Mouse (Mus musculus): Measurements from ENCODE around the gene Ndufaf2. TPM values are rescaled to one million over a fixed set of nuclear protein-coding genes. Genes with fewer than 3 reads are reported as not detected.

The Ndufaf2 gene
- total and polyA plus RNA-seq, 2 experiments from 2014 or later = 62.5 TPM; not detected in 1

- ATAC-seq (ENCODE audit: insufficient read depth, low read depth) (no peak), DNase-seq (ENCODE audit: low spot score) (no peak)
- H3K27ac ChIP-seq (ENCODE audit: low read depth) = no peak overlapping the region
- TF ChIP-seq EP300 (IDR thresholded peaks at IDR 0.05; ENCODE audit: low read depth) = no peak
- no peak for TF ChIP-seq CTCF (IDR thresholded peaks at IDR 0.05; ENCODE audit: low read depth)
- H3K36me3 ChIP-seq (replicated peaks; ENCODE audit: control insufficient read depth, insufficient read depth, low read length) = no peaks in the 10 kb centered on the region
- no peaks in the 10 kb centered on the region for H3K27me3 ChIP-seq (ENCODE audit: control insufficient read depth, insufficient read depth, low read length)
- no peak overlapping the region for H3K4me2 ChIP-seq (ENCODE audit: low read depth, low read length)
- H3K9me3 ChIP-seq (replicated peaks; ENCODE audit: control insufficient read depth, low read length) = no peaks in the 10 kb centered on the region
- WGBS = 68% methylated on average over 8 of the region's 8 CpGs
- no peak overlapping the region for H3K4me3 ChIP-seq (ENCODE audit: low read depth, low read length)
- H3K9ac ChIP-seq (replicated peaks; ENCODE audit: low read depth, low read length) = no peak overlapping the region
- 0 out of 2 replicates have a peak, but pooled peaks cover 6% of the 10 kb centered on the region for H3K4me1 ChIP-seq (ENCODE audit: control insufficient read depth, insufficient read depth)
These were observed 97.4 kb downstream of the Ndufaf2 start for GRCm38 (mm10) chr13:108060936-108061578.

- H3K4me3 ChIP-seq (ENCODE audit: low read depth, low read length) = no peak overlapping the region
- H3K36me3 ChIP-seq (replicated peaks; ENCODE audit: control insufficient read depth, insufficient read depth, low read length) = no peaks in the 10 kb centered on the region
- DNase-seq (ENCODE audit: low spot score) (no peak), ATAC-seq (ENCODE audit: insufficient read depth, low read depth) (no peak)
- no peak overlapping the region for H3K9ac ChIP-seq (replicated peaks; ENCODE audit: low read depth, low read length)
- no peak overlapping the region for H3K4me2 ChIP-seq (ENCODE audit: low read depth, low read length)
- no peaks in the 10 kb centered on the region for H3K9me3 ChIP-seq (replicated peaks; ENCODE audit: control insufficient read depth, low read length)
- H3K27ac ChIP-seq (ENCODE audit: low read depth) = no peak overlapping the region
- 0 out of 2 replicates have a peak, but pooled peaks cover 6% of the 10 kb centered on the region for H3K4me1 ChIP-seq (ENCODE audit: control insufficient read depth, insufficient read depth)
- no peak for TF ChIP-seq CTCF (IDR thresholded peaks at IDR 0.05; ENCODE audit: low read depth)
- TF ChIP-seq EP300 (IDR thresholded peaks at IDR 0.05; ENCODE audit: low read depth) = no peak
- WGBS = 62% methylated on average over 7 of the region's 7 CpGs
- no peaks in the 10 kb centered on the region for H3K27me3 ChIP-seq (ENCODE audit: control insufficient read depth, insufficient read depth, low read length)
These were observed 98.0 kb downstream of the Ndufaf2 start for GRCm38 (mm10) chr13:108060286-108060885.

GRCm38 (mm10) chr13:108056896-108057295, 101.5 kb downstream of the Ndufaf2 start:
- WGBS = 42% methylated on average over 3 of the region's 3 CpGs
- no peaks in the 10 kb centered on the region for H3K27me3 ChIP-seq (ENCODE audit: control insufficient read depth, insufficient read depth, low read length)
- no peaks in the 10 kb centered on the region for H3K36me3 ChIP-seq (replicated peaks; ENCODE audit: control insufficient read depth, insufficient read depth, low read length)
- H3K27ac ChIP-seq (ENCODE audit: low read depth) = no peak overlapping the region
- DNase-seq (ENCODE audit: low spot score) = no peak
- peak; percentile 36; the same call in 1 of the 2 replicates for ATAC-seq (ENCODE audit: insufficient read depth, low read depth)
- no peak overlapping the region for H3K9ac ChIP-seq (replicated peaks; ENCODE audit: low read depth, low read length)
- H3K9me3 ChIP-seq (replicated peaks; ENCODE audit: control insufficient read depth, low read length) = no peaks in the 10 kb centered on the region
- TF ChIP-seq CTCF (IDR thresholded peaks at IDR 0.05; ENCODE audit: low read depth) (no peak), EP300 (IDR thresholded peaks at IDR 0.05; ENCODE audit: low read depth) (no peak)
- H3K4me1 ChIP-seq (ENCODE audit: control insufficient read depth, insufficient read depth) = 0 out of 2 replicates have a peak, but pooled peaks cover 6% of the 10 kb centered on the region
- H3K4me2 ChIP-seq (ENCODE audit: low read depth, low read length) = no peak overlapping the region
- H3K4me3 ChIP-seq (ENCODE audit: low read depth, low read length) = no peak overlapping the region

- Histone ChIP-seq H3K36me3 (replicated peaks; ENCODE audit: control insufficient read depth, insufficient read depth, low read length) (peaks cover 15% of the 10 kb centered on the region), H3K4me1 (ENCODE audit: control insufficient read depth, insufficient read depth) (peaks cover 8% of the 10 kb centered on the region; the same call in 1 of the 2 replicates)
These were observed 111.1 kb downstream of the Ndufaf2 start for GRCm38 (mm10) chr13:108047364-108047763.

GRCm38 (mm10) chr13:108046891-108047290, 111.5 kb downstream of the Ndufaf2 start:
- Histone ChIP-seq H3K27me3 (ENCODE audit: control insufficient read depth, insufficient read depth, low read length) (no peaks in the 10 kb centered on the region), H3K27ac (ENCODE audit: low read depth) (no peak overlapping the region), H3K36me3 (replicated peaks; ENCODE audit: control insufficient read depth, insufficient read depth, low read length) (peaks cover 15% of the 10 kb centered on the region), H3K4me1 (ENCODE audit: control insufficient read depth, insufficient read depth) (peaks cover 8% of the 10 kb centered on the region; the same call in 1 of the 2 replicates), H3K4me2 (ENCODE audit: low read depth, low read length) (no peak overlapping the region), H3K9ac (replicated peaks; ENCODE audit: low read depth, low read length) (no peak overlapping the region), H3K4me3 (ENCODE audit: low read depth, low read length) (no peak overlapping the region), H3K9me3 (replicated peaks; ENCODE audit: control insufficient read depth, low read length) (no peaks in the 10 kb centered on the region)
- ATAC-seq (ENCODE audit: insufficient read depth, low read depth) (no peak), DNase-seq (ENCODE audit: low spot score) (no peak)
- TF ChIP-seq EP300 (IDR thresholded peaks at IDR 0.05; ENCODE audit: low read depth) (no peak), CTCF (IDR thresholded peaks at IDR 0.05; ENCODE audit: low read depth) (no peak)
- WGBS = 72% methylated on average over 6 of the region's 6 CpGs

More at GRCm38 (mm10) chr13:108047364-108047763, 111.1 kb downstream of the Ndufaf2 start:
- 74% methylated on average over 6 of the region's 6 CpGs for WGBS
- Histone ChIP-seq H3K27me3 (ENCODE audit: control insufficient read depth, insufficient read depth, low read length) (no peaks in the 10 kb centered on the region), H3K27ac (ENCODE audit: low read depth) (no peak overlapping the region), H3K4me3 (ENCODE audit: low read depth, low read length) (no peak overlapping the region), H3K9ac (replicated peaks; ENCODE audit: low read depth, low read length) (no peak overlapping the region), H3K4me2 (ENCODE audit: low read depth, low read length) (no peak overlapping the region), H3K9me3 (replicated peaks; ENCODE audit: control insufficient read depth, low read length) (no peaks in the 10 kb centered on the region)
- TF ChIP-seq EP300 (IDR thresholded peaks at IDR 0.05; ENCODE audit: low read depth) = no peak
- no peak for TF ChIP-seq CTCF (IDR thresholded peaks at IDR 0.05; ENCODE audit: low read depth)
- DNase-seq (ENCODE audit: low spot score) (no peak), ATAC-seq (ENCODE audit: insufficient read depth, low read depth) (no peak)
